Mouse (Mus musculus): ENCODE data around the gene Olfr1062. TPM values are rescaled to one million over a fixed set of nuclear protein-coding genes. Genes with fewer than 3 reads are reported as not detected.
"Not testable (repeated sequence)": the region's sequence is repeated elsewhere in the genome, so short reads cannot be mapped to it uniquely, and the experiment has no call there.

Olfr1062 gene
- polyA plus RNA-seq, 1 experiment from 2014 or later = not detected

DNA sequence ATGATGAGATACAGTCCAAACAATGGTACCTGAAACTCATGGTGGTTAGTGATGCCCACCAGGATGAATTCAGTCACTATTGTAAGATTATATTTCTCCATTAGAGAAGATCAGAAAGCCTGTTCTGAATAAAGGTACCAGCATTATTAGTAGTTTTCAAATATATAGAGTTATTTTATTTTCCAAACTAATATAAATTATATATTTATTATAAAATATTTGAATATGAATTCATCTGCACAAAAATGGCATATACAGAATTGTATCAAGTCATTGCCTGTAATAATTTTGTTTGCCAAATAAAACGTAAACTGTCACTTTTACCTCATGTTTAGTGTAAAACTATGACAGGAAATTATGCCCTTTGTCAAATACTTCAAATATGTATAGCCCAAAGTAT, 12.6 kb downstream of the Olfr1062 start, which contains the start of gene Olfr1061:
Gene Olfr1061 (minus strand): TSS at position 101 of the 400 bp plus-strand sequence.
- H3K9ac ChIP-seq (replicated peaks) = no peak within 1 kb of the TSS
- no peak within 1 kb of the TSS for H3K27ac ChIP-seq (ENCODE audit: low read depth)
- no peak within 1 kb of the TSS for H3K4me2 ChIP-seq (ENCODE audit: low read depth, low read length)
- no peaks in the 10 kb centered on the region for H3K36me3 ChIP-seq (replicated peaks; ENCODE audit: insufficient read depth, low read length)
- no peaks in the 10 kb centered on the region for H3K27me3 ChIP-seq (ENCODE audit: insufficient read depth, low read length)
- no peak within 1 kb of the TSS for H3K4me3 ChIP-seq (ENCODE audit: low read depth, low read length)
- no peaks in the 10 kb centered on the region for H3K9me3 ChIP-seq (ENCODE audit: low read length)
- DNase-seq = no peak
- ATAC-seq = no peak
- no peaks in the 10 kb centered on the region for H3K4me1 ChIP-seq (ENCODE audit: insufficient read depth)
- TF ChIP-seq EP300 (IDR thresholded peaks at IDR 0.05; ENCODE audit: low read depth) (no peak), CTCF (IDR thresholded peaks at IDR 0.05; ENCODE audit: low read depth) (no peak)
- WGBS (ENCODE audit: insufficient replicate concordance) = 61% methylated on average over 1 of the region's 1 CpGs

DNA sequence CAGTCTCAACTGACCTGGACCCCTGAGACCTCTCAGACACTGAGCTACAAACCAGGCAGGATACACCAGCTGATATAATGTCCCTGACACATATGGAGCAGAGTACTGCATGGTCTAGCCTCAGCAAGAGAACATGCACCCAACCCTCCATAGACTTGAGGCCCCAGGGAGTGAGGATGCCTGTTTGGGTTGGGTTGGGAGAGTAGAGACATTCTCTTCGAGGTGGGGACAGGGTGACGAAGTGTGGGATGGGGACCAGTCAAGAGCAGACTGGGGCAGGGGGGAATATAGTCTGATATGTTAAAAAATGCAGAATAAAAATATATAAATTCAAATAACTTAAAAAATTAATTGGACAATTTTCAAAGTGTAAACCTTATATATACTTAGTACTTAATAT, 31.4 kb downstream of the Olfr1062 start:
- no peak overlapping the region for H3K27ac ChIP-seq (ENCODE audit: low read depth)
- H3K4me2 ChIP-seq (ENCODE audit: low read depth, low read length) = no peak overlapping the region
- no peaks in the 10 kb centered on the region for H3K36me3 ChIP-seq (replicated peaks; ENCODE audit: insufficient read depth, low read length)
- H3K9ac ChIP-seq (replicated peaks) = no peak overlapping the region
- H3K4me3 ChIP-seq (ENCODE audit: low read depth, low read length) = no peak overlapping the region
- H3K9me3 ChIP-seq (ENCODE audit: low read length) = no peaks in the 10 kb centered on the region
- no peaks in the 10 kb centered on the region for H3K27me3 ChIP-seq (ENCODE audit: insufficient read depth, low read length)
- ATAC-seq (no peak), DNase-seq (no peak)
- TF ChIP-seq EP300 (IDR thresholded peaks at IDR 0.05; ENCODE audit: low read depth) = no peak
- no peak for TF ChIP-seq CTCF (IDR thresholded peaks at IDR 0.05; ENCODE audit: low read depth)
- 66% methylated on average over 2 of the region's 2 CpGs for WGBS (ENCODE audit: insufficient replicate concordance)
- H3K4me1 ChIP-seq (ENCODE audit: insufficient read depth) = no peaks in the 10 kb centered on the region

DNA sequence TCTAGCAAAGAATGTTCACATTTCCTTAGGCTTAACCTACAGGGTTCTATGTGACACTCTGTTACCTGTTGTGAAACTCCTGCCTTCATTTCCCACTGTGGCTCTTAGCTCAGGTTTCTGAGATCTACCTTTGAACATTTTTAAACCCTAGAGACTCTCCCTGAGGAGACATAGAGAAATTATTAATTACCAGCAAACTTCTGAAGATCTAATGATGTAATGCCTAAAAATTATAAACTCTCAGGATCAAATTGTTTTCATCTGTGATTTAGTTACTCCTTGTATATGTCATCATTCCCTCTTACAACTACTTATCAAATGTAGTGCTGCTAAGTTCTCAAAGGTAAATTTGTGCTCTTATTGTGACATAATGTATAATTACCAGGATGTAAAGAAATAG, 38.1 kb downstream of the Olfr1062 start, which contains the start of gene Olfr1058:
Gene Olfr1058 (minus strand): TSS at position 101 of the 400 bp plus-strand sequence.
- not testable (repeated sequence) for H3K4me3 ChIP-seq (ENCODE audit: low read depth, low read length); ATAC-seq; H3K4me2 ChIP-seq (ENCODE audit: low read depth, low read length); H3K9ac ChIP-seq (replicated peaks); H3K4me1 ChIP-seq (ENCODE audit: insufficient read depth); H3K9me3 ChIP-seq (ENCODE audit: low read length); H3K36me3 ChIP-seq (replicated peaks; ENCODE audit: insufficient read depth, low read length); H3K27me3 ChIP-seq (ENCODE audit: insufficient read depth, low read length); DNase-seq; H3K27ac ChIP-seq (ENCODE audit: low read depth)

DNA sequence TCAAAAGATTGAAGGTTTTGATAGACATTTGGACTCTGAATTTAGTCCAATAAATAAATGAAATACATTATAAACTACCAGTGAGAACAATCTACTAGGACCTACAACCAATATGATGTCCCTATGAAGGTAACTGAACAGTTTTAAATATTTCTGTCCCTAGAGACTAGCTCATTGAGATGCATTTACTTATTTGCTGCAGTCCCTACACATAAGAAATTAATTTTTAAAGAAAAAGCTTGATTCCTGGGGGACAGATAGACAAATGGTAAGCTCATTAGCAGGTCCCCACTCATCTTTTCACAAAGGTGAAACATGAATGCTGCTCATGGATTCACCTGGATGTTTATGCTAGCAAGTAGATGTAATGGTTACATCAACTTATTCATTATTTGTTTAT, 48.3 kb downstream of the Olfr1062 start, which contains the start of gene Olfr1057:
Gene Olfr1057 (minus strand): TSS at position 101 of the 400 bp plus-strand sequence.
- TF ChIP-seq EP300 (IDR thresholded peaks at IDR 0.05; ENCODE audit: low read depth) (no peak), CTCF (IDR thresholded peaks at IDR 0.05; ENCODE audit: low read depth) (no peak)
- Histone ChIP-seq H3K9ac (replicated peaks) (no peak within 1 kb of the TSS), H3K4me2 (ENCODE audit: low read depth, low read length) (no peak within 1 kb of the TSS), H3K9me3 (ENCODE audit: low read length) (no peaks in the 10 kb centered on the region), H3K27ac (ENCODE audit: low read depth) (no peak within 1 kb of the TSS), H3K36me3 (replicated peaks; ENCODE audit: insufficient read depth, low read length) (no peaks in the 10 kb centered on the region), H3K4me1 (ENCODE audit: insufficient read depth) (no peaks in the 10 kb centered on the region), H3K4me3 (ENCODE audit: low read depth, low read length) (no peak within 1 kb of the TSS), H3K27me3 (ENCODE audit: insufficient read depth, low read length) (no peaks in the 10 kb centered on the region)
- no peak for ATAC-seq
- DNase-seq = no peak

Other genes starting within 250 kb of the Olfr1062 start
- gene Olfr1044, start 248.9 kb downstream of the Olfr1062 start, polyA plus RNA-seq (2015; fragmentation: Nextera tagmentation; extraction: Ambion mirVana) = not detected in 2 replicates
- not detected in 2 replicates for gene Olfr52, start 241.1 kb downstream of the Olfr1062 start, polyA plus RNA-seq (2015; fragmentation: Nextera tagmentation; extraction: Ambion mirVana)
- not detected in 2 replicates for gene Olfr1045, start 223.7 kb downstream of the Olfr1062 start, polyA plus RNA-seq (2015; fragmentation: Nextera tagmentation; extraction: Ambion mirVana)
- gene Olfr1046, start 207.4 kb downstream of the Olfr1062 start, polyA plus RNA-seq (2015; fragmentation: Nextera tagmentation; extraction: Ambion mirVana) = not detected in 2 replicates
- gene Olfr1047, start 195.3 kb downstream of the Olfr1062 start, polyA plus RNA-seq (2015; fragmentation: Nextera tagmentation; extraction: Ambion mirVana) = not detected in 2 replicates
- gene Olfr1048, start 186.5 kb downstream of the Olfr1062 start, polyA plus RNA-seq (2015; fragmentation: Nextera tagmentation; extraction: Ambion mirVana) = not detected in 2 replicates
- not detected in 2 replicates for gene Olfr1049, start 168.4 kb downstream of the Olfr1062 start, polyA plus RNA-seq (2015; fragmentation: Nextera tagmentation; extraction: Ambion mirVana)
- not detected in 2 replicates for gene Olfr1051, start 147.7 kb downstream of the Olfr1062 start, polyA plus RNA-seq (2015; fragmentation: Nextera tagmentation; extraction: Ambion mirVana)
- not detected in 2 replicates for gene Olfr1052, start 134.3 kb downstream of the Olfr1062 start, polyA plus RNA-seq (2015; fragmentation: Nextera tagmentation; extraction: Ambion mirVana)
- gene Olfr1053, start 111.5 kb downstream of the Olfr1062 start, polyA plus RNA-seq (2015; fragmentation: Nextera tagmentation; extraction: Ambion mirVana) = not detected in 2 replicates
- not detected in 2 replicates for gene Olfr1054, start 91.3 kb downstream of the Olfr1062 start, polyA plus RNA-seq (2015; fragmentation: Nextera tagmentation; extraction: Ambion mirVana)
- not detected in 2 replicates for gene Olfr1055, start 76.5 kb downstream of the Olfr1062 start, polyA plus RNA-seq (2015; fragmentation: Nextera tagmentation; extraction: Ambion mirVana)
- gene Olfr1056, start 64.3 kb downstream of the Olfr1062 start, polyA plus RNA-seq (2015; fragmentation: Nextera tagmentation; extraction: Ambion mirVana) = not detected in 2 replicates
- not detected in 2 replicates for gene Olfr1057, start 48.4 kb downstream of the Olfr1062 start, polyA plus RNA-seq (2015; fragmentation: Nextera tagmentation; extraction: Ambion mirVana)
- gene Olfr1058, start 38.2 kb downstream of the Olfr1062 start, polyA plus RNA-seq (2015; fragmentation: Nextera tagmentation; extraction: Ambion mirVana) = not detected in 2 replicates
- not detected in 2 replicates for gene Olfr1061, start 12.7 kb downstream of the Olfr1062 start, polyA plus RNA-seq (2015; fragmentation: Nextera tagmentation; extraction: Ambion mirVana)
- gene Olfr1065, start 23.8 kb upstream of the Olfr1062 start, polyA plus RNA-seq (2015; fragmentation: Nextera tagmentation; extraction: Ambion mirVana) = not detected in 2 replicates
- gene Olfr1066, start 29.5 kb upstream of the Olfr1062 start, polyA plus RNA-seq (2015; fragmentation: Nextera tagmentation; extraction: Ambion mirVana) = not detected in 2 replicates
- gene Olfr228, start 60.6 kb upstream of the Olfr1062 start, polyA plus RNA-seq (2015; fragmentation: Nextera tagmentation; extraction: Ambion mirVana) = not detected in 2 replicates
- gene Olfr1076, start 81.7 kb upstream of the Olfr1062 start, polyA plus RNA-seq (2015; fragmentation: Nextera tagmentation; extraction: Ambion mirVana) = not detected in 2 replicates
- gene Olfr1079, start 115.7 kb upstream of the Olfr1062 start, polyA plus RNA-seq (2015; fragmentation: Nextera tagmentation; extraction: Ambion mirVana) = not detected in 2 replicates
- gene Olfr1080, start 131.5 kb upstream of the Olfr1062 start, polyA plus RNA-seq (2015; fragmentation: Nextera tagmentation; extraction: Ambion mirVana) = not detected in 2 replicates
- not detected in 2 replicates for gene Olfr1082, start 172.2 kb upstream of the Olfr1062 start, polyA plus RNA-seq (2015; fragmentation: Nextera tagmentation; extraction: Ambion mirVana)
- not detected in 2 replicates for gene Olfr1084, start 213.0 kb upstream of the Olfr1062 start, polyA plus RNA-seq (2015; fragmentation: Nextera tagmentation; extraction: Ambion mirVana)
- gene Olfr1085, start 235.3 kb upstream of the Olfr1062 start, polyA plus RNA-seq (2015; fragmentation: Nextera tagmentation; extraction: Ambion mirVana) = not detected in 2 replicates